9 mouse cellular contexts compared by ENCODE assay signal in genomic region chr17:28345882-28346281, GRCm38 (mm10). TPM values are rescaled to one million over a fixed set of nuclear protein-coding genes. Genes with fewer than 3 reads are reported as not detected.
DNase-seq lines count a peak whose midpoint lies in the region; ATAC-seq and TF ChIP-seq lines count a peak whose summit lies in the region.
"Had no signal": no experiment of that assay in that cellular context is flagged by ENCODE, and none has a peak within 500 bp of the region (broad histone marks: within the 10 kb centered on the region; RNA-seq: fewer than 3 reads in every experiment).

No protein-coding gene starts in this region.

- no peaks in the 10 kb centered on the region for H3K36me3 ChIP-seq in liver, embryonic 11.5 days (ENCODE audit: control insufficient read depth, insufficient read depth, low read length)
- H3K36me3 ChIP-seq in embryonic facial prominence, embryonic 12.5 days = peaks cover under 1% of the 10 kb centered on the region; the same call in 1 of the 2 replicates
- H3K36me3 ChIP-seq in heart, embryonic 16.5 days (ENCODE audit: control insufficient read depth, insufficient read depth) = no peaks in the 10 kb centered on the region
- H3K36me3 ChIP-seq in lung, postnatal 0 days (ENCODE audit: insufficient read depth, low read length) = no peaks in the 10 kb centered on the region

- peak overlapping the region; percentile 16; the same call in 1 of the 2 replicates for H3K4me2 ChIP-seq in liver, embryonic 11.5 days
- peak overlapping the region; percentile 50 for H3K4me2 ChIP-seq in embryonic facial prominence, embryonic 12.5 days (replicated peaks)
- H3K4me2 ChIP-seq in heart, embryonic 16.5 days (ENCODE audit: low read depth, low read length) = peak overlapping the region; percentile 49
- peak overlapping the region; percentile 46 for H3K4me2 ChIP-seq in lung, postnatal 0 days (replicated peaks; ENCODE audit: low read depth, low read length)

- no peak for ATAC-seq in liver, embryonic 11.5 days (replicated peaks; ENCODE audit: low FRiP score)
- peak; percentile 8; the same call in 1 of the 2 replicates for ATAC-seq in embryonic facial prominence, embryonic 12.5 days (ENCODE audit: insufficient number of reproducible peaks, insufficient read depth, low FRiP score, low TSS enrichment)
- ATAC-seq in heart, embryonic 16.5 days (replicated peaks; ENCODE audit: extremely low read depth, insufficient read depth, low FRiP score) = no peak
- ATAC-seq in lung, postnatal 0 days = peak; percentile 8

- TF ChIP-seq CTCF in lung, postnatal 0 days (IDR thresholded peaks at IDR 0.05) = peak; percentile 48

- no peak overlapping the region for H3K9ac ChIP-seq in liver, embryonic 11.5 days (ENCODE audit: low read depth, low read length)
- peak overlapping the region; percentile 49; the same call in 1 of the 2 replicates for H3K9ac ChIP-seq in embryonic facial prominence, embryonic 12.5 days
- peak overlapping the region; percentile 62 for H3K9ac ChIP-seq in heart, embryonic 16.5 days (ENCODE audit: low read length)
- peak overlapping the region; percentile 19; the same call in 1 of the 2 replicates for H3K9ac ChIP-seq in lung, postnatal 0 days (replicated peaks; ENCODE audit: low read depth)

- H3K9me3 ChIP-seq in liver, embryonic 11.5 days (ENCODE audit: control insufficient read depth, low read length) = no peaks in the 10 kb centered on the region
- H3K9me3 ChIP-seq in embryonic facial prominence, embryonic 12.5 days = no peaks in the 10 kb centered on the region
- no peaks in the 10 kb centered on the region for H3K9me3 ChIP-seq in heart, embryonic 16.5 days (replicated peaks; ENCODE audit: control insufficient read depth, low read length)
- H3K9me3 ChIP-seq in lung, postnatal 0 days (ENCODE audit: low read length) = no peaks in the 10 kb centered on the region

- peaks cover 19% of the 10 kb centered on the region for H3K27me3 ChIP-seq in liver, embryonic 11.5 days (replicated peaks; ENCODE audit: control insufficient read depth, insufficient read depth, low read length)
- no peaks in the 10 kb centered on the region for H3K27me3 ChIP-seq in embryonic facial prominence, embryonic 12.5 days
- H3K27me3 ChIP-seq in heart, embryonic 16.5 days (ENCODE audit: control insufficient read depth, insufficient read depth, low read length) = no peaks in the 10 kb centered on the region
- no peaks in the 10 kb centered on the region for H3K27me3 ChIP-seq in lung, postnatal 0 days (replicated peaks; ENCODE audit: insufficient read depth, low read length)

- no peak overlapping the region for H3K4me3 ChIP-seq in liver, embryonic 11.5 days (ENCODE audit: low read depth, low read length)
- 0 out of 2 replicates have a peak overlapping the region, but pooled peaks have one; percentile 13 for H3K4me3 ChIP-seq in embryonic facial prominence, embryonic 12.5 days
- H3K4me3 ChIP-seq in heart, embryonic 16.5 days (ENCODE audit: low read length) = peak overlapping the region; percentile 20
- no peak overlapping the region for H3K4me3 ChIP-seq in lung, postnatal 0 days (ENCODE audit: low read depth, low read length)

- WGBS in liver, embryonic 11.5 days = 15% methylated on average over 10 of the region's 10 CpGs
- WGBS in embryonic facial prominence, embryonic 12.5 days = 4% methylated on average over 10 of the region's 10 CpGs
- WGBS in heart, embryonic 16.5 days = 19% methylated on average over 10 of the region's 10 CpGs
- 7% methylated on average over 9 of the region's 10 CpGs for WGBS in lung, postnatal 0 days

- H3K4me1 ChIP-seq in liver, embryonic 11.5 days (replicated peaks; ENCODE audit: control insufficient read depth, insufficient read depth, low read length) = peaks cover 63% of the 10 kb centered on the region
- H3K4me1 ChIP-seq in embryonic facial prominence, embryonic 12.5 days = peaks cover 76% of the 10 kb centered on the region
- H3K4me1 ChIP-seq in heart, embryonic 16.5 days (ENCODE audit: control insufficient read depth, insufficient read depth, low read length) = peaks cover 52% of the 10 kb centered on the region
- peaks cover 36% of the 10 kb centered on the region; the same call in 1 of the 2 replicates for H3K4me1 ChIP-seq in lung, postnatal 0 days (ENCODE audit: insufficient read depth, low read depth, low read length)

- no peak for TF ChIP-seq EP300 in lung, postnatal 0 days (IDR thresholded peaks at IDR 0.05)

- no peak for DNase-seq in liver, embryonic 11.5 days (ENCODE audit: low spot score)
- no peak for DNase-seq in liver
- peak; percentile 77 for DNase-seq in lung, postnatal 0 days (ENCODE audit: low spot score)
- DNase-seq in cerebellum, adult 11 months = no peak
- DNase-seq in adrenal gland, postnatal 10 days = no peak
- no peak for DNase-seq in retina, embryonic 14.5 days (ENCODE audit: low spot score)
- DNase-seq: layer of hippocampus, adult 9-11 months had no signal

- H3K27ac ChIP-seq in liver, embryonic 11.5 days (ENCODE audit: low read depth, low read length) = peak overlapping the region; percentile 14; the same call in 1 of the 2 replicates
- peak overlapping the region; percentile 91 for H3K27ac ChIP-seq in embryonic facial prominence, embryonic 12.5 days
- peak overlapping the region; percentile 79 for H3K27ac ChIP-seq in heart, embryonic 16.5 days (ENCODE audit: low read length)
- H3K27ac ChIP-seq in lung, postnatal 0 days (ENCODE audit: low read length) = peak overlapping the region; percentile 83

RNA-seq across cellular contexts. Expression of gene Tead3, which starts 4.7 kb away (rescaled TPM):
- polyA plus RNA-seq in liver, embryonic 11.5 days (2014; fragmentation: Nextera tagmentation; extraction: Ambion mirVana) = 4.3 and 4.6 TPM in 2 replicates
- polyA plus RNA-seq in embryonic facial prominence, embryonic 12.5 days (2016; fragmentation: Nextera tagmentation; extraction: Ambion mirVana) = 14.1 and 17.9 TPM in 2 replicates
- polyA plus RNA-seq in heart, embryonic 16.5 days (2015; fragmentation: Nextera tagmentation; extraction: Ambion mirVana) = 6.2 and 6.4 TPM in 2 replicates
- polyA plus RNA-seq in lung, postnatal 0 days (2015; fragmentation: Nextera tagmentation; extraction: Ambion mirVana) = 9.7 and 11.4 TPM in 2 replicates
- 10 to 100 TPM; 12.8 to 13.5 TPM for total RNA-seq in adrenal gland, postnatal 10 days (2021)

RNA-seq across cellular contexts. Expression of gene Rpl10a, which starts 17.6 kb away (rescaled TPM):
- 683 and 733 TPM in 2 replicates for polyA plus RNA-seq in liver, embryonic 11.5 days (2014; fragmentation: Nextera tagmentation; extraction: Ambion mirVana)
- 496 and 505 TPM in 2 replicates for polyA plus RNA-seq in embryonic facial prominence, embryonic 12.5 days (2016; fragmentation: Nextera tagmentation; extraction: Ambion mirVana)
- 279 and 343 TPM in 2 replicates for polyA plus RNA-seq in heart, embryonic 16.5 days (2015; fragmentation: Nextera tagmentation; extraction: Ambion mirVana)
- 446 and 458 TPM in 2 replicates for polyA plus RNA-seq in lung, postnatal 0 days (2015; fragmentation: Nextera tagmentation; extraction: Ambion mirVana)
- total RNA-seq in adrenal gland, postnatal 10 days (2021) = 100 to 1,000 TPM; 948 to 951 TPM

RNA-seq across cellular contexts. Expression of gene Tulp1, which starts 19.1 kb away (rescaled TPM):
- polyA plus RNA-seq in liver, embryonic 11.5 days (2014; fragmentation: Nextera tagmentation; extraction: Ambion mirVana) = 2.8 and 3.3 TPM in 2 replicates
- 8.4 and 9.3 TPM in 2 replicates for polyA plus RNA-seq in embryonic facial prominence, embryonic 12.5 days (2016; fragmentation: Nextera tagmentation; extraction: Ambion mirVana)
- 2.1 and 3.1 TPM in 2 replicates for polyA plus RNA-seq in heart, embryonic 16.5 days (2015; fragmentation: Nextera tagmentation; extraction: Ambion mirVana)
- 18.1 and 22.7 TPM in 2 replicates for polyA plus RNA-seq in lung, postnatal 0 days (2015; fragmentation: Nextera tagmentation; extraction: Ambion mirVana)
- total RNA-seq in adrenal gland, postnatal 10 days (2021) = under 1 TPM; 0.33 to 1.00 TPM

RNA-seq across cellular contexts. Expression of gene Fance, which starts 32.6 kb away (rescaled TPM):
- polyA plus RNA-seq in liver, embryonic 11.5 days (2014; fragmentation: Nextera tagmentation; extraction: Ambion mirVana) = 30.2 and 31.1 TPM in 2 replicates
- 37.0 and 38.4 TPM in 2 replicates for polyA plus RNA-seq in embryonic facial prominence, embryonic 12.5 days (2016; fragmentation: Nextera tagmentation; extraction: Ambion mirVana)
- polyA plus RNA-seq in heart, embryonic 16.5 days (2015; fragmentation: Nextera tagmentation; extraction: Ambion mirVana) = 17.6 and 21.1 TPM in 2 replicates
- 21.8 and 24.3 TPM in 2 replicates for polyA plus RNA-seq in lung, postnatal 0 days (2015; fragmentation: Nextera tagmentation; extraction: Ambion mirVana)
- total RNA-seq in adrenal gland, postnatal 10 days (2021) = 10 to 100 TPM; 24.2 to 36.2 TPM

Comparison
In these comparisons a context has a peak if more than half of its experiments do, and no peak if none do; other contexts are left out.
1. ATAC-seq: peak in embryonic facial prominence, embryonic 12.5 days (single experiment) and lung, postnatal 0 days (single experiment); none in liver, embryonic 11.5 days (single experiment) and heart, embryonic 16.5 days (single experiment).
2. H3K27ac ChIP-seq: peak in every context shown above with its lines; median percentile 91 in embryonic facial prominence, embryonic 12.5 days; 83 in lung, postnatal 0 days; 79 in heart, embryonic 16.5 days; 14 in liver, embryonic 11.5 days.
3. H3K4me3 ChIP-seq: peak in embryonic facial prominence, embryonic 12.5 days (single experiment) and heart, embryonic 16.5 days (single experiment); none in liver, embryonic 11.5 days (single experiment) and lung, postnatal 0 days (single experiment).
4. Peak in every context shown above with its lines, with median percentiles within 50 percentile points of each other: H3K4me2 ChIP-seq.